ENCODE assay signal across 19 mouse cellular contexts in genomic region chr5:34269197-34269920, GRCm38 (mm10). TPM values are rescaled to one million over a fixed set of nuclear protein-coding genes. Genes with fewer than 3 reads are reported as not detected.
DNase-seq lines count a peak whose midpoint lies in the region; ATAC-seq lines count a peak whose summit lies in the region.
"Had no signal": no experiment of that assay in that cellular context is flagged by ENCODE, and none has a peak within 500 bp of the region (broad histone marks: within the 10 kb centered on the region; RNA-seq: fewer than 3 reads in every experiment).

No protein-coding gene starts in this region.

- H3K27ac ChIP-seq in liver, embryonic 15.5 days (replicated peaks) = no peak overlapping the region
- no peak overlapping the region for H3K27ac ChIP-seq in kidney, embryonic 16.5 days (ENCODE audit: low read length)
- H3K27ac ChIP-seq: embryonic facial prominence, embryonic 12.5 days; limb, embryonic 15.5 days; neural tube, embryonic 12.5 days; stomach, embryonic 15.5 days had no signal

- H3K36me3 ChIP-seq in liver, embryonic 15.5 days (replicated peaks) = no peaks in the 10 kb centered on the region
- H3K36me3 ChIP-seq in kidney, embryonic 16.5 days (ENCODE audit: insufficient read depth, low read length) = no peaks in the 10 kb centered on the region
- H3K36me3 ChIP-seq: embryonic facial prominence, embryonic 12.5 days; limb, embryonic 15.5 days; neural tube, embryonic 12.5 days; stomach, embryonic 15.5 days had no signal

- ATAC-seq in liver, embryonic 15.5 days (ENCODE audit: insufficient read depth) = no peak
- ATAC-seq in kidney, embryonic 16.5 days (ENCODE audit: low FRiP score, low TSS enrichment) = no peak
- ATAC-seq: lung, postnatal 0 days had no signal

- H3K27me3 ChIP-seq in liver, embryonic 15.5 days = no peaks in the 10 kb centered on the region
- no peaks in the 10 kb centered on the region for H3K27me3 ChIP-seq in kidney, embryonic 16.5 days (ENCODE audit: insufficient read depth, low read length)
- H3K27me3 ChIP-seq: embryonic facial prominence, embryonic 12.5 days; limb, embryonic 15.5 days; neural tube, embryonic 12.5 days; stomach, embryonic 15.5 days had no signal

- WGBS in liver, embryonic 15.5 days (ENCODE audit: insufficient replicate concordance) = 64% methylated on average over 16 of the region's 16 CpGs
- 79% methylated on average over 16 of the region's 16 CpGs for WGBS in kidney, embryonic 16.5 days

- H3K4me1 ChIP-seq in liver, embryonic 15.5 days (replicated peaks) = peaks cover 13% of the 10 kb centered on the region
- H3K4me1 ChIP-seq in kidney, embryonic 16.5 days (ENCODE audit: insufficient read depth, low read length) = no peaks in the 10 kb centered on the region
- H3K4me1 ChIP-seq: embryonic facial prominence, embryonic 12.5 days; limb, embryonic 15.5 days; neural tube, embryonic 12.5 days; stomach, embryonic 15.5 days had no signal

- peak overlapping the region; percentile 18; the same call in 1 of the 2 replicates for H3K4me2 ChIP-seq in liver, embryonic 15.5 days
- H3K4me2 ChIP-seq in kidney, embryonic 16.5 days (replicated peaks; ENCODE audit: low read depth, low read length) = no peak overlapping the region
- H3K4me2 ChIP-seq: embryonic facial prominence, embryonic 12.5 days; limb, embryonic 15.5 days; neural tube, embryonic 12.5 days; stomach, embryonic 15.5 days had no signal

- no peaks in the 10 kb centered on the region for H3K9me3 ChIP-seq in liver, embryonic 15.5 days (replicated peaks)
- no peaks in the 10 kb centered on the region for H3K9me3 ChIP-seq in kidney, embryonic 16.5 days (ENCODE audit: low read length)
- H3K9me3 ChIP-seq: embryonic facial prominence, embryonic 12.5 days; limb, embryonic 15.5 days; neural tube, embryonic 12.5 days; stomach, embryonic 15.5 days had no signal

- peak; percentile 61 for DNase-seq in left cerebral cortex, postnatal 4 days
- no peak for DNase-seq in left cerebral cortex, adult 11 months (ENCODE audit: low spot score)
- DNase-seq in cerebellum, adult 11-12 months = peak; percentile 99
- peak; percentile 99 for DNase-seq in cerebellum, adult 9-11 months
- no peak for DNase-seq in Muller cell, postnatal 12 days (ENCODE audit: inconsistent ontology term)
- DNase-seq: heart, adult 11 months; heart, postnatal 14 days; kidney, adult 8-10 months; kidney, postnatal 36 days; layer of hippocampus, adult 9-11 months; thymus, adult 2 months had no signal

- no peak overlapping the region for H3K4me3 ChIP-seq in liver, embryonic 15.5 days (replicated peaks)
- H3K4me3 ChIP-seq in kidney, embryonic 16.5 days (ENCODE audit: low read length) = no peak overlapping the region
- H3K4me3 ChIP-seq: embryonic facial prominence, embryonic 12.5 days; limb, embryonic 15.5 days; neural tube, embryonic 12.5 days; stomach, embryonic 15.5 days had no signal

- H3K9ac ChIP-seq in liver, embryonic 15.5 days = no peak overlapping the region
- H3K9ac ChIP-seq in kidney, embryonic 16.5 days (replicated peaks; ENCODE audit: low read length) = no peak overlapping the region
- H3K9ac ChIP-seq: embryonic facial prominence, embryonic 12.5 days; limb, embryonic 15.5 days; neural tube, embryonic 12.5 days; stomach, embryonic 15.5 days had no signal

- intact Hi-C loops in left cerebral cortex, postnatal 4 days (cut with DNase I) = no loop called here

RNA-seq across cellular contexts. Expression of gene Zfyve28, which starts 18.9 kb away (rescaled TPM):
- total RNA-seq in left cerebral cortex, postnatal 4 days (2021) = 10 to 100 TPM; 18.7 to 19.9 TPM
- 0.07 TPM in 1 of 2 replicates, not detected in the other for polyA plus RNA-seq in liver, embryonic 15.5 days (2015; fragmentation: Nextera tagmentation; extraction: Ambion mirVana)
- 0.21 and 0.34 TPM in 2 replicates for polyA plus RNA-seq in kidney, embryonic 16.5 days (2015; fragmentation: Nextera tagmentation; extraction: Ambion mirVana)

RNA-seq across cellular contexts. Expression of gene Cfap99, which starts 19.0 kb away (rescaled TPM):
- under 1 TPM; 0.30 to 0.38 TPM for total RNA-seq in left cerebral cortex, postnatal 4 days (2021)
- polyA plus RNA-seq in liver, embryonic 15.5 days (2015; fragmentation: Nextera tagmentation; extraction: Ambion mirVana) = not detected in 2 replicates
- not detected in 2 replicates for polyA plus RNA-seq in kidney, embryonic 16.5 days (2015; fragmentation: Nextera tagmentation; extraction: Ambion mirVana)
- total RNA-seq: gastrocnemius, adult 8-10 months; heart, postnatal 14 days had no signal
- polyA plus RNA-seq: embryonic facial prominence, embryonic 12.5 days; limb, embryonic 15.5 days; neural tube, embryonic 12.5 days; stomach, embryonic 15.5 days; thymus, adult 2 months had no signal

Comparison
In these comparisons a context has a peak if more than half of its experiments do, and no peak if none do; other contexts are left out.
1. DNase-seq: peak in left cerebral cortex, postnatal 4 days (single experiment), cerebellum, adult 11-12 months (single experiment) and cerebellum, adult 9-11 months (single experiment); none in left cerebral cortex, adult 11 months (single experiment) and Muller cell, postnatal 12 days (single experiment).